Mouse (Mus musculus): Measurements from ENCODE around the gene Duox1. TPM values are rescaled to one million over a fixed set of nuclear protein-coding genes. Genes with fewer than 3 reads are reported as not detected.

Duox1 gene
- polyA plus RNA-seq, 1 experiment from 2014 or later = 0.08 TPM

GRCm38 (mm10) chr2:122349136-122349785 is 33.8 kb downstream of the Duox1 start:
- H3K4me1 ChIP-seq = peaks cover 53% of the 10 kb centered on the region
- WGBS = 7% methylated on average over 14 of the region's 14 CpGs
- H3K27me3 ChIP-seq = no peaks in the 10 kb centered on the region
- peak overlapping the region; percentile 60 for H3K4me2 ChIP-seq (replicated peaks)
- peak overlapping the region; percentile 47 for H3K4me3 ChIP-seq
- no peaks in the 10 kb centered on the region for H3K36me3 ChIP-seq
- no peaks in the 10 kb centered on the region for H3K9me3 ChIP-seq (replicated peaks)
- H3K9ac ChIP-seq = peak overlapping the region; percentile 81
- peak overlapping the region; percentile 99 for H3K27ac ChIP-seq
- ATAC-seq (ENCODE audit: low FRiP score) = peak; percentile 39

DNA sequence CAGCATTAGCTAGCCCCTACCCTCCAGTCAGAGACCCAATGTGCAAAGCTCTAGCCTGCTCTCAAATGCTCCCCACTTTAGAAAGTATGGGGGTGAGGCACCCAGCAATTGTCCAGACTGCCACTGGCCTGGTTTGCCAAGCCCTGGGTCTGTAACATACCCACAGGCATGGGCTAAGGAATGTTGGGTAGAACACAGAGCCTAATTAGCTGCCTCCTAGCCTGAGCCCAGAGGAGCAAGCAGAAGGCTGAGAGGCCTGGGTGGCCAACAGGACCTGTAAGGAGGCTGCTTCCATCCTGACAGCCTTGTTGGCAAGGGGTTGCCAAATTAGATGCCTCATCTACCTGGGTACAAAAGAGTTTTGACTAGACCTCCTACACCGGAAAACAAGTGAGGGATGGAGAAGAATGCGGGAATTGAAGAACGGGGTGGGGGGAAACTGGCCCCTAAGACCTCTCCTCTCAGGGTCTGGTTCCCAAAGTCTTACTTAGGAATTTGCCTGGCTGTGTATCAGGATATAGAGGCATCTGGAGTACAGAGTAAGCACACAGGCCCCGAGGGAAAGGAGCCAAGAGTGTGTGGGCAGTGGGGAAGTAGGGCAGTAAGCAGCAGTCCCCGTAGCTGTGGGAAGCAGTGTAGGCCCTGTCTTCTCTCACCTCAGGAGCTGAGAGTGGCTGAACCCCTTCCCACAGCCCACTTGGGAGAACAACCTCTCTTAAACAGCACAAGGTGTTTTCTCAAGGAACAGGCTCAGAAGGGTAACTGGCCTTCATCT is 35.9 kb downstream of the Duox1 start:
- H3K9me3 ChIP-seq (replicated peaks) = no peaks in the 10 kb centered on the region
- H3K27ac ChIP-seq = peak overlapping the region; percentile 87
- ATAC-seq (ENCODE audit: low FRiP score) = peak; percentile 9; the same call in 1 of the 2 replicates
- no peak overlapping the region for H3K4me3 ChIP-seq
- no peak overlapping the region for H3K9ac ChIP-seq
- H3K4me1 ChIP-seq = peaks cover 63% of the 10 kb centered on the region
- 65% methylated on average over 5 of the region's 5 CpGs for WGBS
- no peaks in the 10 kb centered on the region for H3K27me3 ChIP-seq
- H3K36me3 ChIP-seq = peaks cover 2% of the 10 kb centered on the region; the same call in 1 of the 2 replicates
- no peak overlapping the region for H3K4me2 ChIP-seq (replicated peaks)

- H3K4me2 ChIP-seq (replicated peaks) = no peak overlapping the region
- H3K9me3 ChIP-seq (replicated peaks) = no peaks in the 10 kb centered on the region
- 28% methylated on average over 4 of the region's 4 CpGs for WGBS
- H3K27me3 ChIP-seq = no peaks in the 10 kb centered on the region
- peaks cover 64% of the 10 kb centered on the region for H3K4me1 ChIP-seq
- H3K27ac ChIP-seq = peak overlapping the region; percentile 87
- no peak overlapping the region for H3K4me3 ChIP-seq
- H3K36me3 ChIP-seq = peaks cover 8% of the 10 kb centered on the region
- H3K9ac ChIP-seq = no peak overlapping the region
- peak; percentile 51 for ATAC-seq (ENCODE audit: low FRiP score)
These were observed 36.5 kb downstream of the Duox1 start for GRCm38 (mm10) chr2:122351931-122352329.

GRCm38 (mm10) chr2:122352992-122353391 is 37.5 kb downstream of the Duox1 start:
- peaks cover 18% of the 10 kb centered on the region for H3K36me3 ChIP-seq
- no peak overlapping the region for H3K4me2 ChIP-seq (replicated peaks)
- H3K4me3 ChIP-seq = no peak overlapping the region
- 82% methylated on average over 6 of the region's 6 CpGs for WGBS
- no peaks in the 10 kb centered on the region for H3K27me3 ChIP-seq
- no peaks in the 10 kb centered on the region for H3K9me3 ChIP-seq (replicated peaks)
- no peak for ATAC-seq (ENCODE audit: low FRiP score)
- peaks cover 60% of the 10 kb centered on the region for H3K4me1 ChIP-seq
- H3K9ac ChIP-seq = no peak overlapping the region
- H3K27ac ChIP-seq = peak overlapping the region; percentile 87

- peaks cover 21% of the 10 kb centered on the region for H3K36me3 ChIP-seq
- H3K9ac ChIP-seq = no peak overlapping the region
- no peaks in the 10 kb centered on the region for H3K9me3 ChIP-seq (replicated peaks)
- ATAC-seq (ENCODE audit: low FRiP score) = no peak
- H3K4me1 ChIP-seq = peaks cover 57% of the 10 kb centered on the region
- H3K27me3 ChIP-seq = no peaks in the 10 kb centered on the region
- 84% methylated on average over 8 of the region's 8 CpGs for WGBS
- no peak overlapping the region for H3K4me2 ChIP-seq (replicated peaks)
- H3K4me3 ChIP-seq = no peak overlapping the region
- H3K27ac ChIP-seq = peak overlapping the region; percentile 66
These were observed 38.3 kb downstream of the Duox1 start for GRCm38 (mm10) chr2:122353765-122354164.

DNA sequence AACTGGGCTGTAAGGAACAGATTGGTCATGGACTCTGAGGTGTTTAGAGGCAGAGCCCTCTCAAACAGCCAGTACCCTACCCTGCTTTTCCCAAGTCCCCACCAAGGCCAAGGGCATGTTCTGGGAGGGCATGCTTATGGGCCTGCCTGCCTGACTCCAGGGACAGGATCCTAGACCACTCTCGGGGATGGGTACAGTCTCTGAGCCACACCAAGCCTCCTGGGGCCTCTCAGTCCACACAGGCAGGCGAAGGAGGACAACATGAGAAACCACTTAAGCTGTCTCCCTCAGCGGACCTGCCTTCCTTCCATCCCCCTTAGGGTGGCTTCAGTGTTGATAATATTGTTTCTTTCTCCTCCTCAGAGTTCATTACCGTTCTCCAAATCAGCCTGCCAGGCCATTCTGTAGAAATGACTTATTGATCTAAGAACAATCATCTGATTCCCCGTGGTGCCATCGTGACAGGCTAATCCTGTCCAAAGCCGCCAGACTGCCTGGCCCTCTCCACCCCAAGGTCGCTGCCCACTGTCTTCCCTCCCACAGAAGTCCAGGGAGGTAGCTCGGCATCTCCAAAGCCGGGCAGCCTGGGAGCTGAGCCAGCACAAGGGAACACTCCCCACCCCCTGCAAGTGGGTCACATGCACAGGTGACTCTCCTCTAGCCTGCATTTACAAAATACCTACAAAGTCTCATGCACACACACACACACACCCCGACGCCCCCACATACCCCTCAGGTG is 38.9 kb downstream of the Duox1 start:
- H3K27ac ChIP-seq = peak overlapping the region; percentile 66

GRCm38 (mm10) chr2:122355389-122355788 is 39.9 kb downstream of the Duox1 start:
- Histone ChIP-seq H3K27ac (no peak overlapping the region), H3K27me3 (no peaks in the 10 kb centered on the region), H3K4me1 (peaks cover 45% of the 10 kb centered on the region), H3K4me3 (no peak overlapping the region), H3K9ac (no peak overlapping the region), H3K9me3 (replicated peaks) (no peaks in the 10 kb centered on the region), H3K36me3 (peaks cover 28% of the 10 kb centered on the region), H3K4me2 (replicated peaks) (no peak overlapping the region)
- 88% methylated on average over 5 of the region's 5 CpGs for WGBS
- ATAC-seq (ENCODE audit: low FRiP score) = no peak

More for the DNA sequence above, 38.9 kb downstream of the Duox1 start:
- no peak overlapping the region for H3K9ac ChIP-seq
- WGBS = 62% methylated on average over 12 of the region's 12 CpGs
- H3K4me2 ChIP-seq (replicated peaks) = no peak overlapping the region
- ATAC-seq (ENCODE audit: low FRiP score) = no peak
- H3K36me3 ChIP-seq = peaks cover 25% of the 10 kb centered on the region
- H3K9me3 ChIP-seq (replicated peaks) = no peaks in the 10 kb centered on the region
- peaks cover 52% of the 10 kb centered on the region for H3K4me1 ChIP-seq
- H3K27me3 ChIP-seq = no peaks in the 10 kb centered on the region
- no peak overlapping the region for H3K4me3 ChIP-seq

GRCm38 (mm10) chr2:122356187-122356586 is 40.7 kb downstream of the Duox1 start:
- no peaks in the 10 kb centered on the region for H3K27me3 ChIP-seq
- no peak overlapping the region for H3K9ac ChIP-seq
- H3K4me1 ChIP-seq = peaks cover 44% of the 10 kb centered on the region
- H3K4me3 ChIP-seq = no peak overlapping the region
- no peak for ATAC-seq (ENCODE audit: low FRiP score)
- 84% methylated on average over 3 of the region's 3 CpGs for WGBS
- peaks cover 28% of the 10 kb centered on the region for H3K36me3 ChIP-seq
- H3K9me3 ChIP-seq (replicated peaks) = no peaks in the 10 kb centered on the region
- no peak overlapping the region; the same call in 1 of the 2 replicates for H3K27ac ChIP-seq
- H3K4me2 ChIP-seq (replicated peaks) = no peak overlapping the region

- Histone ChIP-seq H3K9ac (no peak overlapping the region), H3K27ac (no peak overlapping the region), H3K36me3 (peaks cover 50% of the 10 kb centered on the region), H3K27me3 (no peaks in the 10 kb centered on the region), H3K9me3 (replicated peaks) (no peaks in the 10 kb centered on the region), H3K4me2 (replicated peaks) (no peak overlapping the region), H3K4me1 (peaks cover 20% of the 10 kb centered on the region), H3K4me3 (no peak overlapping the region)
- ATAC-seq (ENCODE audit: low FRiP score) = no peak
- 88% methylated on average over 6 of the region's 6 CpGs for WGBS
These were observed 44.8 kb downstream of the Duox1 start for GRCm38 (mm10) chr2:122360310-122360709.

DNA sequence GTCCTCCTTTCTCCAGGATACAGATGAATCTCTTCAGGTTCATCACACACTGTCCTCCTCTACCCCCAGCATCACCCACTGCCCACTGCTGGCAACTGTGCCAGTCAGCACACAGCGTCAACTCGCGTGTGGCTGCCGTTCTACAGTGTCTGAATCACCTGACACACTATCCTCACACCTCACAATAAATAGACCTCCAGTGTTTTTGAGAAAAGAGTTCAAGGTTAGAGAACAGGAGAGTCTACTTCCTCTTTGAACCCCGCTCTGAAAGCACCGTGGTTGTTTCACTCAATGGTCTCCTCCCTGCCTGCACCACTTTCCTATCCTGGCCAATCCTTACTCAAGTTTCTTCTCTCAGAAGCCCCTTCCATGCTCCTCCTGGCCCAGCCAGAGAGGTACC is 45.7 kb downstream of the Duox1 start:
- peaks cover 50% of the 10 kb centered on the region for H3K36me3 ChIP-seq
- 89% methylated on average over 6 of the region's 6 CpGs for WGBS
- peaks cover 24% of the 10 kb centered on the region for H3K4me1 ChIP-seq
- no peaks in the 10 kb centered on the region for H3K9me3 ChIP-seq (replicated peaks)
- no peak overlapping the region for H3K9ac ChIP-seq
- H3K27ac ChIP-seq = no peak overlapping the region
- no peak overlapping the region for H3K4me3 ChIP-seq
- no peak overlapping the region for H3K4me2 ChIP-seq (replicated peaks)
- no peak for ATAC-seq (ENCODE audit: low FRiP score)
- no peaks in the 10 kb centered on the region for H3K27me3 ChIP-seq

DNA sequence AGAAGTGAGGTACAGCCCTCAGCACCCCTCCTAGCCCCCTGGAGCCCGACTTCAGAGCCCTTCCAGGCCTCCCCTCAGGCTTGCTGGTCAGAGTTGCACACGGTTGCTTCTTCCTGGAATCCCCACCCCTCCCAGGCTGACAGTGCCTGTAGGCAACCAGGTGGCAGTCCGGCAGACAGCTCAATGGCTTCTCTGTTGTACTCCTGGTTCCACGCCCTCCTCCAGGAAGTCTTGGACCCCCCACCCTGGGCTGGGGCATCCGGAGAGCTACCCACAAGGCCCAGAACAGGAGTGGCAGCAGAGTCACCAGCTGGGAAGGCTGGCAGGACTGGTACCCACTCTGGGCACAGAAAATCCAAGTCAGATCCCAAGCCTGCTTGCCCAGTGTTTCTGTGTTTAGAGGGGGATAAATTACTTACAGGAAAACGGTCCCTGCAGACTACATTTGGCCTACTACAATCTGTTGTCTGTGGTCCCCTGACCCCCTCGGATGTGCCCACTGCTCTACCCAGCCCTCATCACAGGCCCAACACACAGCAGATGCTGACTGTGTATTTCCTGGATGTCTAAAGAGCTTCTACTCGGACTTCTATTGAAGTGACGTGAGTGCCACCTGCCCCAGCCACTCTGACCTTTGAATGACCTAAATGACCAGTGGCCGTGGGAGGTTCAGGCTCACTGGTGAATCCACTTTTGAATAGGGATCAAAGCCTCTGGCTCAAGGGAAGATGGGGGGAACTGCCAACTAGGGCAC is 46.6 kb downstream of the Duox1 start:
- Histone ChIP-seq H3K4me3 (no peak overlapping the region), H3K27me3 (no peaks in the 10 kb centered on the region), H3K27ac (no peak overlapping the region), H3K4me2 (replicated peaks) (no peak overlapping the region), H3K9me3 (replicated peaks) (no peaks in the 10 kb centered on the region), H3K9ac (peak overlapping the region; percentile 32; the same call in 1 of the 2 replicates), H3K4me1 (peaks cover 30% of the 10 kb centered on the region), H3K36me3 (peaks cover 41% of the 10 kb centered on the region)
- 63% methylated on average over 10 of the region's 10 CpGs for WGBS
- ATAC-seq (ENCODE audit: low FRiP score) = no peak
